Mouse (Mus musculus): ENCODE data around the gene Glo1. TPM values are rescaled to one million over a fixed set of nuclear protein-coding genes. Genes with fewer than 3 reads are reported as not detected.

Glo1 gene
- polyA plus RNA-seq, 1 experiment from 2014 or later: 242 TPM

- peaks cover 1% of the 10 kb centered on the region; the same call in 1 of the 2 replicates for H3K4me1 ChIP-seq (ENCODE audit: control insufficient read depth, insufficient read depth, low read length)
- no peaks in the 10 kb centered on the region for H3K9me3 ChIP-seq (ENCODE audit: control insufficient read depth, low read length)
- H3K27ac ChIP-seq (ENCODE audit: low read depth, low read length): no peak overlapping the region
- H3K9ac ChIP-seq (ENCODE audit: low read depth, low read length): no peak overlapping the region
- no peaks in the 10 kb centered on the region for H3K36me3 ChIP-seq (ENCODE audit: control insufficient read depth, insufficient read depth, low read length)
- no peak overlapping the region for H3K4me2 ChIP-seq (replicated peaks; ENCODE audit: low read depth, low read length)
- no peaks in the 10 kb centered on the region for H3K27me3 ChIP-seq (ENCODE audit: control insufficient read depth, insufficient read depth, low read length)
- no peak overlapping the region for H3K4me3 ChIP-seq (ENCODE audit: low read length)
- no peak for ATAC-seq (ENCODE audit: low FRiP score, low TSS enrichment)
- WGBS: 87% methylated on average over 7 of the region's 7 CpGs
These were observed 61.7 kb downstream of the Glo1 start for GRCm38 (mm10) chr17:30564971-30565370.

- 84% methylated on average over 3 of the region's 3 CpGs for WGBS
- no peaks in the 10 kb centered on the region for H3K9me3 ChIP-seq (ENCODE audit: control insufficient read depth, low read length)
- no peaks in the 10 kb centered on the region for H3K36me3 ChIP-seq (ENCODE audit: control insufficient read depth, insufficient read depth, low read length)
- H3K27me3 ChIP-seq (ENCODE audit: control insufficient read depth, insufficient read depth, low read length): no peaks in the 10 kb centered on the region
- H3K27ac ChIP-seq (ENCODE audit: low read depth, low read length): no peak overlapping the region
- no peaks in the 10 kb centered on the region for H3K4me1 ChIP-seq (ENCODE audit: control insufficient read depth, insufficient read depth, low read length)
- no peak overlapping the region for H3K4me3 ChIP-seq (ENCODE audit: low read length)
- no peak overlapping the region for H3K9ac ChIP-seq (ENCODE audit: low read depth, low read length)
- H3K4me2 ChIP-seq (replicated peaks; ENCODE audit: low read depth, low read length): no peak overlapping the region
- ATAC-seq (ENCODE audit: low FRiP score, low TSS enrichment): no peak
These were observed 62.3 kb downstream of the Glo1 start for GRCm38 (mm10) chr17:30564407-30564806.

GRCm38 (mm10) chr17:30563484-30564075 lies 63.1 kb downstream of the Glo1 start:
- Histone ChIP-seq H3K27ac (ENCODE audit: low read depth, low read length) (no peak overlapping the region), H3K4me2 (replicated peaks; ENCODE audit: low read depth, low read length) (no peak overlapping the region), H3K27me3 (ENCODE audit: control insufficient read depth, insufficient read depth, low read length) (no peaks in the 10 kb centered on the region), H3K4me1 (ENCODE audit: control insufficient read depth, insufficient read depth, low read length) (no peaks in the 10 kb centered on the region), H3K4me3 (ENCODE audit: low read length) (no peak overlapping the region), H3K36me3 (ENCODE audit: control insufficient read depth, insufficient read depth, low read length) (no peaks in the 10 kb centered on the region), H3K9ac (ENCODE audit: low read depth, low read length) (no peak overlapping the region), H3K9me3 (ENCODE audit: control insufficient read depth, low read length) (no peaks in the 10 kb centered on the region)
- ATAC-seq (ENCODE audit: low FRiP score, low TSS enrichment): no peak
- 77% methylated on average over 6 of the region's 6 CpGs for WGBS

- H3K9me3 ChIP-seq (ENCODE audit: control insufficient read depth, low read length): no peaks in the 10 kb centered on the region
- 92% methylated on average over 2 of the region's 2 CpGs for WGBS
- H3K27me3 ChIP-seq (ENCODE audit: control insufficient read depth, insufficient read depth, low read length): no peaks in the 10 kb centered on the region
- no peak overlapping the region for H3K27ac ChIP-seq (ENCODE audit: low read depth, low read length)
- no peak for ATAC-seq (ENCODE audit: low FRiP score, low TSS enrichment)
- H3K36me3 ChIP-seq (ENCODE audit: control insufficient read depth, insufficient read depth, low read length): no peaks in the 10 kb centered on the region
- no peak overlapping the region for H3K4me3 ChIP-seq (ENCODE audit: low read length)
- H3K4me2 ChIP-seq (replicated peaks; ENCODE audit: low read depth, low read length): no peak overlapping the region
- no peaks in the 10 kb centered on the region for H3K4me1 ChIP-seq (ENCODE audit: control insufficient read depth, insufficient read depth, low read length)
- no peak overlapping the region for H3K9ac ChIP-seq (ENCODE audit: low read depth, low read length)
These were observed 63.9 kb downstream of the Glo1 start for GRCm38 (mm10) chr17:30562770-30563169.

GRCm38 (mm10) chr17:30559536-30559935 lies 67.1 kb downstream of the Glo1 start:
- ATAC-seq (ENCODE audit: low FRiP score, low TSS enrichment): no peak
- WGBS: 46% methylated on average over 3 of the region's 3 CpGs
- no peak overlapping the region for H3K9ac ChIP-seq (ENCODE audit: low read depth, low read length)

GRCm38 (mm10) chr17:30558623-30559022 lies 68.0 kb downstream of the Glo1 start:
- no peaks in the 10 kb centered on the region for H3K36me3 ChIP-seq (ENCODE audit: control insufficient read depth, insufficient read depth, low read length)
- H3K9me3 ChIP-seq (ENCODE audit: control insufficient read depth, low read length): no peaks in the 10 kb centered on the region
- no peaks in the 10 kb centered on the region for H3K27me3 ChIP-seq (ENCODE audit: control insufficient read depth, insufficient read depth, low read length)
- no peak overlapping the region for H3K4me3 ChIP-seq (ENCODE audit: low read length)
- WGBS: 79% methylated on average over 2 of the region's 2 CpGs
- no peak overlapping the region for H3K27ac ChIP-seq (ENCODE audit: low read depth, low read length)
- H3K4me2 ChIP-seq (replicated peaks; ENCODE audit: low read depth, low read length): no peak overlapping the region
- no peak overlapping the region for H3K9ac ChIP-seq (ENCODE audit: low read depth, low read length)
- no peak for ATAC-seq (ENCODE audit: low FRiP score, low TSS enrichment)
- H3K4me1 ChIP-seq (ENCODE audit: control insufficient read depth, insufficient read depth, low read length): no peaks in the 10 kb centered on the region

More at GRCm38 (mm10) chr17:30559536-30559935, 67.1 kb downstream of the Glo1 start:
- no peak overlapping the region for H3K27ac ChIP-seq (ENCODE audit: low read depth, low read length)
- no peaks in the 10 kb centered on the region for H3K4me1 ChIP-seq (ENCODE audit: control insufficient read depth, insufficient read depth, low read length)
- no peaks in the 10 kb centered on the region for H3K36me3 ChIP-seq (ENCODE audit: control insufficient read depth, insufficient read depth, low read length)
- H3K9me3 ChIP-seq (ENCODE audit: control insufficient read depth, low read length): no peaks in the 10 kb centered on the region
- H3K4me2 ChIP-seq (replicated peaks; ENCODE audit: low read depth, low read length): no peak overlapping the region
- H3K4me3 ChIP-seq (ENCODE audit: low read length): no peak overlapping the region
- H3K27me3 ChIP-seq (ENCODE audit: control insufficient read depth, insufficient read depth, low read length): no peaks in the 10 kb centered on the region

GRCm38 (mm10) chr17:30556512-30556911 lies 70.2 kb downstream of the Glo1 start:
- no peak overlapping the region for H3K27ac ChIP-seq (ENCODE audit: low read depth, low read length)
- no peak for ATAC-seq (ENCODE audit: low FRiP score, low TSS enrichment)
- no peaks in the 10 kb centered on the region for H3K36me3 ChIP-seq (ENCODE audit: control insufficient read depth, insufficient read depth, low read length)
- H3K9ac ChIP-seq (ENCODE audit: low read depth, low read length): no peak overlapping the region
- 92% methylated on average over 3 of the region's 3 CpGs for WGBS
- H3K4me1 ChIP-seq (ENCODE audit: control insufficient read depth, insufficient read depth, low read length): no peaks in the 10 kb centered on the region
- no peaks in the 10 kb centered on the region for H3K27me3 ChIP-seq (ENCODE audit: control insufficient read depth, insufficient read depth, low read length)
- H3K4me2 ChIP-seq (replicated peaks; ENCODE audit: low read depth, low read length): no peak overlapping the region
- H3K4me3 ChIP-seq (ENCODE audit: low read length): no peak overlapping the region
- no peaks in the 10 kb centered on the region for H3K9me3 ChIP-seq (ENCODE audit: control insufficient read depth, low read length)

- H3K9ac ChIP-seq (ENCODE audit: low read depth, low read length): no peak overlapping the region
- no peak overlapping the region for H3K4me2 ChIP-seq (replicated peaks; ENCODE audit: low read depth, low read length)
- H3K4me1 ChIP-seq (ENCODE audit: control insufficient read depth, insufficient read depth, low read length): 0 out of 2 replicates have a peak, but pooled peaks cover 3% of the 10 kb centered on the region
- ATAC-seq (ENCODE audit: low FRiP score, low TSS enrichment): no peak
- H3K36me3 ChIP-seq (ENCODE audit: control insufficient read depth, insufficient read depth, low read length): no peaks in the 10 kb centered on the region
- H3K27ac ChIP-seq (ENCODE audit: low read depth, low read length): no peak overlapping the region
- H3K4me3 ChIP-seq (ENCODE audit: low read length): no peak overlapping the region
- H3K9me3 ChIP-seq (ENCODE audit: control insufficient read depth, low read length): no peaks in the 10 kb centered on the region
- WGBS: 82% methylated on average over 4 of the region's 4 CpGs
- no peaks in the 10 kb centered on the region for H3K27me3 ChIP-seq (ENCODE audit: control insufficient read depth, insufficient read depth, low read length)
These were observed 73.4 kb downstream of the Glo1 start for GRCm38 (mm10) chr17:30553027-30553937.

- Histone ChIP-seq H3K36me3 (ENCODE audit: control insufficient read depth, insufficient read depth, low read length) (no peaks in the 10 kb centered on the region), H3K27me3 (ENCODE audit: control insufficient read depth, insufficient read depth, low read length) (no peaks in the 10 kb centered on the region), H3K9me3 (ENCODE audit: control insufficient read depth, low read length) (no peaks in the 10 kb centered on the region), H3K4me3 (ENCODE audit: low read length) (no peak overlapping the region), H3K27ac (ENCODE audit: low read depth, low read length) (no peak overlapping the region), H3K4me2 (replicated peaks; ENCODE audit: low read depth, low read length) (no peak overlapping the region), H3K9ac (ENCODE audit: low read depth, low read length) (no peak overlapping the region), H3K4me1 (ENCODE audit: control insufficient read depth, insufficient read depth, low read length) (0 out of 2 replicates have a peak, but pooled peaks cover 3% of the 10 kb centered on the region)
- WGBS: 44% methylated on average over 1 of the region's 1 CpGs
- no peak for ATAC-seq (ENCODE audit: low FRiP score, low TSS enrichment)
These were observed 75.9 kb downstream of the Glo1 start for GRCm38 (mm10) chr17:30550774-30551107.

All from kidney, embryonic 14.5 days (tissue).